Mouse (Mus musculus) CH12.LX (cell line): Measurements from ENCODE around the gene Clec11a.

Experiments used
- BHLHE40 ChIP-seq: IDR thresholded peaks from 2 replicates; pipeline ENCODE4 v1.6.1; 2011; ENCODE audit warnings: mild to moderate bottlenecking, low read depth, low read length, improper control_type of control experiment
- CHD2 ChIP-seq: IDR thresholded peaks from 2 replicates; pipeline ENCODE4 v1.6.1; 2011; ENCODE audit warnings: low read length, improper control_type of control experiment
- CTCF ChIP-seq, 2 experiments: IDR thresholded peaks in 1 of 2; conservative IDR thresholded peaks in 1 of 2; 2 replicates each; pipeline ENCODE4 v1.5.1; 2011 to 2012; ENCODE audit warnings: low read depth in 2 of 2, low read length in 2 of 2, improper control_type of control experiment in 1 of 2, inconsistent platforms in 1 of 2, mild to moderate bottlenecking in 1 of 2, moderate library complexity in 1 of 2
- E2F4 ChIP-seq: IDR thresholded peaks from 2 replicates; pipeline ENCODE4 v1.6.1; 2011; ENCODE audit warnings: low read depth, low read length, improper control_type of control experiment; ENCODE audit not compliant: insufficient replicate concordance
- EP300 ChIP-seq: IDR thresholded peaks from 2 replicates; pipeline ENCODE4 v1.6.1; 2011; ENCODE audit warnings: low read length, improper control_type of control experiment
- KAT2A ChIP-seq: IDR thresholded peaks from 2 replicates; pipeline ENCODE4 v1.6.1; 2012; ENCODE audit warnings: low read length, improper control_type of control experiment, inconsistent platforms; ENCODE audit not compliant: insufficient replicate concordance
- NELFE ChIP-seq: IDR thresholded peaks from 2 replicates; pipeline ENCODE4 v1.6.1; 2011; ENCODE audit warnings: low read depth, low read length, improper control_type of control experiment
- PAX5 ChIP-seq: IDR thresholded peaks from 2 replicates; pipeline ENCODE4 v1.6.1; 2012; ENCODE audit warnings: low read length, inconsistent platforms, mixed read lengths
- POLR2A ChIP-seq: IDR thresholded peaks from 2 replicates; pipeline ENCODE4 v1.6.1; 2011; ENCODE audit warnings: low read depth, mild to moderate bottlenecking, improper control_type of control experiment, low read length
- TBP ChIP-seq: conservative IDR thresholded peaks from 2 replicates; pipeline ENCODE4 v1.6.1; 2011; ENCODE audit warnings: low read depth, low read length, improper control_type of control experiment
- UBTF ChIP-seq: IDR thresholded peaks from 2 replicates; pipeline ENCODE4 v1.6.1; 2012; ENCODE audit warnings: low read depth, mild to moderate bottlenecking, inconsistent platforms, low read length, improper control_type of control experiment, moderate library complexity
- USF1 ChIP-seq: IDR thresholded peaks from 2 replicates; pipeline ENCODE4 v1.6.1; 2014; ENCODE audit warnings: low read depth, mild to moderate bottlenecking, inconsistent platforms, low read length, improper control_type of control experiment
- ZMIZ1 ChIP-seq: IDR thresholded peaks from 2 replicates; pipeline ENCODE4 v1.6.1; 2012; ENCODE audit warnings: low read depth, mild to moderate bottlenecking, inconsistent platforms, low read length, improper control_type of control experiment
- ZNF384 ChIP-seq: IDR thresholded peaks from 2 replicates; pipeline ENCODE4 v1.6.1; 2012; ENCODE audit warnings: low read depth, low read length, improper control_type of control experiment, inconsistent platforms

GRCm38 (mm10) chr7:44262791-44263643 is 43.7 kb downstream of the Clec11a start:
- TF ChIP-seq CHD2 (no peak), EP300 (0 out of 2 replicates have a peak, but pooled peaks have one; percentile 2), ZMIZ1 (no peak), CTCF (conservative IDR thresholded peaks at IDR 0.05 in 1 of 2, IDR thresholded peaks at IDR 0.05 in 1 of 2; ENCODE audit: low read depth in 2 of 2, low read length in 2 of 2) (peak; percentile 88 to 99), POLR2A (no peak), UBTF (no peak), ZNF384 (peak; percentile 80), BHLHE40 (0 out of 2 replicates have a peak, but pooled peaks have one; percentile 27), NELFE (peak; percentile 75; the same call in 1 of the 2 replicates), TBP (no peak), E2F4 (peak; percentile 38; the same call in 1 of the 2 replicates), USF1 (no peak), PAX5 (no peak), KAT2A (no peak)
